Mouse (Mus musculus) G1E (cell line): ENCODE measurements around the gene Ccdc186.

Experiments used
- CTCF ChIP-seq: IDR thresholded peaks from 2 replicates; pipeline ENCODE4 v1.5.1; 2012; ENCODE audit warnings: low read depth, low read length, inconsistent platforms, mixed read lengths
- GATA1 ChIP-seq: IDR thresholded peaks from 2 replicates; pipeline ENCODE4 v1.6.1; 2012; ENCODE audit warnings: borderline replicate concordance, low read length, inconsistent platforms, mixed read lengths
- TAL1 ChIP-seq: conservative IDR thresholded peaks from 2 replicates; pipeline ENCODE4 v1.6.1; 2012; ENCODE audit warnings: low read depth, low read length, inconsistent platforms, mixed read lengths

- no peak for TF ChIP-seq CTCF
- no peak for TF ChIP-seq GATA1
- no peak for TF ChIP-seq TAL1
Measured at GRCm38 (mm10) chr19:56835340-56835739, 13.3 kb upstream of the Ccdc186 start.
